Mouse (Mus musculus) myocyte (in vitro differentiated cells): ENCODE data around the gene Entpd3.

Experiments
- MYOG ChIP-seq, 3 experiments: IDR thresholded peaks; one replicate each; pipeline ENCODE4 v1.6.1; 2011; ENCODE audit warnings: control low read depth in 2 of 3, low read depth in 2 of 3, mild to moderate bottlenecking in 2 of 3; ENCODE audit not compliant: insufficient read length in 2 of 3, control insufficient read depth in 1 of 3, insufficient read depth in 1 of 3
- POLR2A ChIP-seq: IDR thresholded peaks from one replicate; pipeline ENCODE4 v1.6.1; 2011; ENCODE audit warnings: low read depth, mild to moderate bottlenecking, control low read depth, moderate library complexity; ENCODE audit not compliant: insufficient read length
- POLR2AphosphoS2 ChIP-seq: IDR thresholded peaks from one replicate; pipeline ENCODE4 v1.6.1; 2011; ENCODE audit warnings: low read depth, control low read depth; ENCODE audit not compliant: insufficient read length
- SRF ChIP-seq: IDR thresholded peaks from one replicate; pipeline ENCODE4 v1.6.1; 2011; ENCODE audit warnings: low read depth; ENCODE audit not compliant: control insufficient read depth, insufficient read length
- TCF12 ChIP-seq: IDR thresholded peaks from one replicate; pipeline ENCODE4 v1.6.1; 2011; ENCODE audit warnings: mild to moderate bottlenecking, control low read depth; ENCODE audit not compliant: poor library complexity, insufficient read depth, severe bottlenecking
- USF1 ChIP-seq: IDR thresholded peaks from one replicate; pipeline ENCODE4 v1.6.1; 2011; ENCODE audit warnings: low read depth, mild to moderate bottlenecking, control low read depth, moderate library complexity

DNA sequence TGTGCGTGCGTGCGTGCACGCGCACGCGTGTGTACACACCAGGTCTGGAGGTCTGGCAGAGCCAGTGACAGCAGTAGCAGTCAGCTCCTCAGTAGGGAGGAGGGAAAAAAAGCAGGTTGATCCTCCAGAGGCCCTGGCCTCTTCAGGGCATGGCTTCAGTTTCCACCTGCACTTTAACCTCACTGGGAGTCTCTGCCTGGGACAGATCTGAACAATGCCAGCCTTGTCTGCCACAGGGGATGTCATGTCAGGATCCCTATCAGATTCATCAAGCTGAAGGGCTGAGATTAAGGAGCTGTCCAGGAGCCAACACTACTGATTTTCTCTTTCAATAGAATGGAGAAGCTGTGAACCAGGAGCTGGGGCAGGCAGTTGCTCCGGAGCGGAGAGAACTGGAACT is 11.2 kb downstream of the Entpd3 start:
- TF ChIP-seq USF1 (no peak), TCF12 (no peak), POLR2AphosphoS2 (no peak), MYOG (IDR thresholded peaks at IDR 0.05; ENCODE audit: control insufficient read depth in 1 of 3, insufficient read depth in 1 of 3, insufficient read length in 2 of 3, low read depth in 2 of 3) (no peak), SRF (no peak), POLR2A (no peak)
